Mouse (Mus musculus): ENCODE measurements around the gene Rnpepl1. TPM values are rescaled to one million over a fixed set of nuclear protein-coding genes. Genes with fewer than 3 reads are reported as not detected.

Gene Rnpepl1
- total and polyA plus RNA-seq, 3 experiments: 66.1 to 107 (median 78.3) TPM

DNA sequence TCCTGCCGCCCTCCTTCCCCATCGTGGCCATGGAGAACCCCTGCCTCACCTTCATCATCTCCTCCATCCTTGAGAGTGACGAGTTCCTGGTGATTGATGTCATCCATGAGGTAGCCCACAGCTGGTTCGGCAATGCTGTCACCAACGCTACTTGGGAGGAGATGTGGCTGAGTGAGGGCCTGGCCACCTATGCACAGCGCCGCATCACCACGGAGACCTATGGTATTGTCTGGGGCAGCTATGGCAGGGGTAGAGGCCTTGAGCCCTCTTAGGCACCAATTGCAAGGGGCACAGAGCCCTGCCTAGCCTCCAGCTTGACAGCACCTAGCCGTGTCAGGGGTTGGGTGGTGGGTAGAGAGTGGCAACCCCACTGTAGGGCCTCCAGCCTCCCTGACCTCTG is 6.1 kb downstream of the Rnpepl1 start:
- H3K4me3 ChIP-seq: no peak overlapping the region
- peaks cover 6% of the 10 kb centered on the region for H3K4me1 ChIP-seq (ENCODE audit: control insufficient read depth, insufficient read depth, low read length)
- H3K27ac ChIP-seq: no peak overlapping the region
- 88% methylated on average over 9 of the region's 9 CpGs for WGBS
- TF ChIP-seq CTCF (IDR thresholded peaks at IDR 0.05): no peak
- TF ChIP-seq POLR2A (IDR thresholded peaks at IDR 0.05; ENCODE audit: insufficient read depth, low read depth, low read length): no peak
- no peak for TF ChIP-seq EP300 (IDR thresholded peaks at IDR 0.05; ENCODE audit: insufficient read depth, low read depth, low read length)
- no peaks in the 10 kb centered on the region for H3K36me3 ChIP-seq (ENCODE audit: control insufficient read depth, insufficient read depth, low read length)
- no peak for DNase-seq
- H3K9ac ChIP-seq (ENCODE audit: low read depth, low read length): no peak overlapping the region
- no peaks in the 10 kb centered on the region for H3K79me2 ChIP-seq (replicated peaks; ENCODE audit: control insufficient read depth, insufficient read depth, low read length)
- H3K27me3 ChIP-seq (ENCODE audit: control insufficient read depth, insufficient read depth, low read length): no peaks in the 10 kb centered on the region
- intact Hi-C loops (cut with DNase I): no loop called here

DNA sequence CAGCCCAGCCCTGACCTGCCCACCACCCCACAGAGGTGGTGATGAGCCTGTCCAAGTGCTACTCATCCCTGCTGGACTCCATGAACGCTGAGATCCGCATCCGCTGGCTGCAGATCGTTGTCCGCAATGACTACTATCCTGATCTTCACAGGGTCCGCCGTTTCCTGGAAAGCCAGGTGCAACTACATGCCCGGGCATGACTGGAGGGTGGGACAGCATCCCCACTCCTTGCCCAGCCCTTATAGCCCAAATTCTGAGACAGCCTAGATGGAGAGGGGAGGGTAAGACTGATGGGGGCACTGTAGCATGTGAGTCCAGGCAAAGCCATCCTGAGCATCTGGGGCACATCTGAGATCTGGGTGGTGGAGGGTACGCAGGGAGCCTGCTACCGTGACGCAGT is 8.6 kb downstream of the Rnpepl1 start:
- H3K36me3 ChIP-seq (ENCODE audit: control insufficient read depth, insufficient read depth, low read length): no peaks in the 10 kb centered on the region
- H3K4me1 ChIP-seq (ENCODE audit: control insufficient read depth, insufficient read depth, low read length): no peaks in the 10 kb centered on the region; the same call in 1 of the 2 replicates
- H3K27me3 ChIP-seq (ENCODE audit: control insufficient read depth, insufficient read depth, low read length): no peaks in the 10 kb centered on the region
- no peak overlapping the region for H3K9ac ChIP-seq (ENCODE audit: low read depth, low read length)
- TF ChIP-seq CTCF (IDR thresholded peaks at IDR 0.05): no peak
- TF ChIP-seq POLR2A (IDR thresholded peaks at IDR 0.05; ENCODE audit: insufficient read depth, low read depth, low read length): no peak
- TF ChIP-seq EP300 (IDR thresholded peaks at IDR 0.05; ENCODE audit: insufficient read depth, low read depth, low read length): no peak
- no peak overlapping the region for H3K4me3 ChIP-seq
- 96% methylated on average over 11 of the region's 11 CpGs for WGBS
- intact Hi-C loops (cut with DNase I): no loop called here
- no peak overlapping the region for H3K27ac ChIP-seq
- DNase-seq: no peak
- no peaks in the 10 kb centered on the region for H3K79me2 ChIP-seq (replicated peaks; ENCODE audit: control insufficient read depth, insufficient read depth, low read length)

DNA sequence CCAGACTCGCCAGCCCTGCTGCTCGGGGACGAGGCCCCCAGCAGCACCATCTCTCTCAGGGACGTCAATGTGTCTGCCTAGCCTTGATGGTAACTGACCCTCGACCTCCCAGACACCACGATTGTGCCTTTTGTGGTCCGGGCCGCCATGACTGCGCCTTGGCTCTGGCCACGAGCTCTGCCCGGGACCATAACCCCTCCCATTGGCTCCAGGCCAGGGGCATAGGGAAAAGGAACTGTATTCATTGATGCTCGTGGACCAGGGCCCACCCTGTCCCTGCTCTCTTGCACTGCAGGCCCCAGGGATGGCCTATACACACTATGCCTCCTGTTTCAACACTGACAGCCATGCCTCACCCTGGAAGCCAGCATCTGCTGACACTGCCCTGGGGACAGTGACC is 9.2 kb downstream of the Rnpepl1 start:
- Histone ChIP-seq H3K4me1 (ENCODE audit: control insufficient read depth, insufficient read depth, low read length) (no peaks in the 10 kb centered on the region; the same call in 1 of the 2 replicates), H3K27ac (no peak overlapping the region), H3K27me3 (ENCODE audit: control insufficient read depth, insufficient read depth, low read length) (no peaks in the 10 kb centered on the region), H3K36me3 (ENCODE audit: control insufficient read depth, insufficient read depth, low read length) (no peaks in the 10 kb centered on the region), H3K79me2 (replicated peaks; ENCODE audit: control insufficient read depth, insufficient read depth, low read length) (no peaks in the 10 kb centered on the region), H3K4me3 (no peak overlapping the region), H3K9ac (ENCODE audit: low read depth, low read length) (no peak overlapping the region)
- WGBS: 70% methylated on average over 12 of the region's 12 CpGs
- DNase-seq: no peak
- no peak for TF ChIP-seq POLR2A (IDR thresholded peaks at IDR 0.05; ENCODE audit: insufficient read depth, low read depth, low read length)
- TF ChIP-seq EP300 (IDR thresholded peaks at IDR 0.05; ENCODE audit: insufficient read depth, low read depth, low read length): no peak
- TF ChIP-seq CTCF (IDR thresholded peaks at IDR 0.05): no peak
- intact Hi-C loops (cut with DNase I): no loop called here

DNA sequence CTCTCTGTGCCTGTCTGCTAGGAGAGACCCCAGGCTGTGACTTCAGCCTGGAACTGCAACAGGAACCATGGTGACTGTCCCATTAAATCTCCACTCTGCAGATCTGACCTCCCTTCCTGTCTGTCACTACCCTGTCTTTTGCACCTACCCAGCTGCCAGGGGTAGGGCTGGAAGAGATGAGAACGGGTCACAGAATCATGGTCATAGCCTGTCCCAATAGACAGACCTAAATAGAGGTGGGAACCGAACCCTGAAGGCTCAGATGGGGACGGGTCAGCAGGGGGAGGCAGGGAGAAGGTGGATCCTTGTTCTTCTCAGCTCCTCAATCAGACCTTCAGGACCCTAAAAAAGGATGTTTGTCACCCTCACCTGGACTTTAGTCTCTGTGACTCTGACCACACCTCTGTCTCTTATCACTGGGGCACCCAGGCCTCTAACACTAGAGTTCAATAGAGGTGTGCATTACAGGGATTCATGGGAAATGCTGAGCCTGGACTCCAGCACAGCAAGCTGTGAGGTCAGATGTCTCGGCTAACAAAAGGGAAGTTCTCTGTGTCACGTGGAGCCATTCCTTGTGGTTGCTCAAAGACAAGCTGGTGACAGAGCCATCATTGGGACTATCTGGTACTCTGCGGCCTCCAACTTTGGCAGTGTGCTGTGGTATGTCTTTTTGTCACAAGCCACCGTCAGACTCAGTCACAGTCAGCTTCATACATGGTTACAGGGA is 10.1 kb downstream of the Rnpepl1 start:
- intact Hi-C loops (cut with DNase I): no loop called here
- Histone ChIP-seq H3K27me3 (ENCODE audit: control insufficient read depth, insufficient read depth, low read length) (no peaks in the 10 kb centered on the region), H3K9ac (ENCODE audit: low read depth, low read length) (no peak overlapping the region), H3K4me1 (ENCODE audit: control insufficient read depth, insufficient read depth, low read length) (no peaks in the 10 kb centered on the region; the same call in 1 of the 2 replicates), H3K79me2 (replicated peaks; ENCODE audit: control insufficient read depth, insufficient read depth, low read length) (no peaks in the 10 kb centered on the region), H3K36me3 (ENCODE audit: control insufficient read depth, insufficient read depth, low read length) (no peaks in the 10 kb centered on the region), H3K4me3 (no peak overlapping the region), H3K27ac (no peak overlapping the region)
- TF ChIP-seq CTCF (IDR thresholded peaks at IDR 0.05) (no peak), POLR2A (IDR thresholded peaks at IDR 0.05; ENCODE audit: insufficient read depth, low read depth, low read length) (no peak), EP300 (IDR thresholded peaks at IDR 0.05; ENCODE audit: insufficient read depth, low read depth, low read length) (no peak)
- WGBS: 69% methylated on average over 7 of the region's 7 CpGs
- DNase-seq: no peak

DNA sequence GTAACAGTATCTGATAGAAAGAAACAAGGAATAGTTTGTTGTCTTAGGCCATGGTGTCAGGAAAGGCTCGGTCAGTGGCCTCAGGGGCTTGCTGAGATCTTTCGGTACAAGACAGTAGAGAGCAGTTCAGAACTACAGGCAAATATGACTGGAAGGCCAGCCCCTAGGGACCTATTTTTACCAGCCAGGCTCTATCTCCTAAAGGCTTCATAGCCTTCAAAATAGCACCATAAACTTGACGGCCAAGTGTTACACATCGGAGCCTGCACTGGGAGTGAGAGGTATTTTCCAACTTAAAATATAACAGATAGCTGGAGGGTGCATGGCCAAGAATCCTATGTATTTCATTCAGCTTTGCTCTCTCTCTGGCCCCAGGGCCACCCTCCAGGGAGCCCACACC is 10.9 kb downstream of the Rnpepl1 start:
- no peak overlapping the region for H3K4me3 ChIP-seq
- intact Hi-C loops (cut with DNase I): no loop called here
- no peak for DNase-seq
- no peaks in the 10 kb centered on the region for H3K36me3 ChIP-seq (ENCODE audit: control insufficient read depth, insufficient read depth, low read length)
- no peak overlapping the region for H3K9ac ChIP-seq (ENCODE audit: low read depth, low read length)
- H3K4me1 ChIP-seq (ENCODE audit: control insufficient read depth, insufficient read depth, low read length): no peaks in the 10 kb centered on the region; the same call in 1 of the 2 replicates
- H3K79me2 ChIP-seq (replicated peaks; ENCODE audit: control insufficient read depth, insufficient read depth, low read length): no peaks in the 10 kb centered on the region
- H3K27me3 ChIP-seq (ENCODE audit: control insufficient read depth, insufficient read depth, low read length): no peaks in the 10 kb centered on the region
- TF ChIP-seq POLR2A (IDR thresholded peaks at IDR 0.05; ENCODE audit: insufficient read depth, low read depth, low read length) (no peak), EP300 (IDR thresholded peaks at IDR 0.05; ENCODE audit: insufficient read depth, low read depth, low read length) (no peak), CTCF (IDR thresholded peaks at IDR 0.05) (no peak)
- WGBS: 43% methylated on average over 4 of the region's 4 CpGs
- H3K27ac ChIP-seq: no peak overlapping the region; the same call in 1 of the 2 replicates

DNA sequence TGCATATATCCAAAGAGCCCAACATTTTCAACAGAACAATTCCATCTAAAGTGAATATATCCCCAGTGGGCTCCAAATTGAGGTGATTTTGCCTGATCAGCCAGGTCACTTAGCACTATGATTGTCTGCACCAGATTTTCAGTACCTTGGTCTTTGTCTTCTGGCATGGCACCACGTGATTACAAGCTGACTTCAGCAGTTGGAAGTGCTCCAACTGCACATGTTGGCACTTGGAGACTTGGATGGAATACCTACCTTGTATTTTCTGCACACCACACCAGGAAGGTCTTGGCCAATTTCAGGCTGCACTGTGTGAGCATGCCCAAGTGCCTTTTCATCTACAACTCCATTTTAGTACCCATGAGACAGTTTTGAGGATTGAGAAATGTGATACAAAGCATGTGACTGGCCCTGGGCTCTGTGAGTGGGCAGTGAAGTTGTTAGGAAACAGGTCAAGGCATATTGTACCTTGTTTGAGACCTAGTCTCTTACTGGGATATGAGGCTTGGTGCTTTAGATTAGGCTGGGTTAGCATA is 19.7 kb downstream of the Rnpepl1 start:
- Histone ChIP-seq H3K79me2 (replicated peaks; ENCODE audit: control insufficient read depth, insufficient read depth, low read length) (no peaks in the 10 kb centered on the region), H3K9ac (ENCODE audit: low read depth, low read length) (no peak overlapping the region), H3K27ac (no peak overlapping the region), H3K36me3 (ENCODE audit: control insufficient read depth, insufficient read depth, low read length) (no peaks in the 10 kb centered on the region), H3K4me1 (ENCODE audit: control insufficient read depth, insufficient read depth, low read length) (peaks cover 2% of the 10 kb centered on the region), H3K4me3 (no peak overlapping the region), H3K27me3 (ENCODE audit: control insufficient read depth, insufficient read depth, low read length) (no peaks in the 10 kb centered on the region)
- TF ChIP-seq EP300 (IDR thresholded peaks at IDR 0.05; ENCODE audit: insufficient read depth, low read depth, low read length) (no peak), POLR2A (IDR thresholded peaks at IDR 0.05; ENCODE audit: insufficient read depth, low read depth, low read length) (no peak), CTCF (IDR thresholded peaks at IDR 0.05) (no peak)
- intact Hi-C loops (cut with DNase I): loop anchor here (10.0 kb wide), 2 partner anchors 415 to 545 kb away; partner anchors contain the start of genes Hdlbp, Pask and Ppp1r7
- no peak for DNase-seq
- 8% methylated on average over 1 of the region's 1 CpGs for WGBS
